9 mouse cellular contexts compared by ENCODE assay signal in genomic region chr2:29618926-29619483, GRCm38 (mm10). TPM values are rescaled to one million over a fixed set of nuclear protein-coding genes. Genes with fewer than 3 reads are reported as not detected.
A peak's percentile ranks its signal among the peaks of the same experiment; 100 is the strongest.
DNase-seq lines count a peak whose midpoint lies in the region; ATAC-seq and TF ChIP-seq lines count a peak whose summit lies in the region.
"Had no signal": no experiment of that assay in that cellular context is flagged by ENCODE, and none has a peak within 500 bp of the region (broad histone marks: within the 10 kb centered on the region; RNA-seq: fewer than 3 reads in every experiment).

No protein-coding gene starts in this region.

- no peaks in the 10 kb centered on the region for H3K27me3 ChIP-seq in intestine, embryonic 16.5 days (replicated peaks; ENCODE audit: control insufficient read depth, insufficient read depth, low read length)
- no peaks in the 10 kb centered on the region for H3K27me3 ChIP-seq in intestine, postnatal 0 days (replicated peaks; ENCODE audit: control insufficient read depth, insufficient read depth, low read length)
- H3K27me3 ChIP-seq in forebrain, embryonic 14.5 days (replicated peaks; ENCODE audit: control insufficient read depth, insufficient read depth, low read length) = no peaks in the 10 kb centered on the region
- H3K27me3 ChIP-seq in liver, embryonic 14.5 days (ENCODE audit: control insufficient read depth, insufficient read depth, low read length) = no peaks in the 10 kb centered on the region

- H3K27ac ChIP-seq in intestine, embryonic 16.5 days (ENCODE audit: low read length) = no peak overlapping the region
- H3K27ac ChIP-seq in intestine, postnatal 0 days (ENCODE audit: low read depth, low read length) = no peak overlapping the region
- H3K27ac ChIP-seq in forebrain, embryonic 14.5 days (ENCODE audit: low read depth, low read length) = no peak overlapping the region
- H3K27ac ChIP-seq in liver, embryonic 14.5 days = no peak overlapping the region
- H3K27ac ChIP-seq: macrophage had no signal

- no peak overlapping the region; the same call in 1 of the 2 replicates for H3K4me2 ChIP-seq in intestine, embryonic 16.5 days (ENCODE audit: low read depth, low read length)
- no peak overlapping the region for H3K4me2 ChIP-seq in intestine, postnatal 0 days (replicated peaks; ENCODE audit: low read depth)
- 0 out of 2 replicates have a peak overlapping the region, but pooled peaks have one; percentile 20 for H3K4me2 ChIP-seq in forebrain, embryonic 14.5 days (ENCODE audit: low read length)
- H3K4me2 ChIP-seq in liver, embryonic 14.5 days (ENCODE audit: low read depth) = peak overlapping the region; percentile 93

- H3K9me3 ChIP-seq in intestine, embryonic 16.5 days (ENCODE audit: control insufficient read depth, low read length) = no peaks in the 10 kb centered on the region
- H3K9me3 ChIP-seq in intestine, postnatal 0 days (ENCODE audit: control insufficient read depth) = no peaks in the 10 kb centered on the region
- H3K9me3 ChIP-seq in forebrain, embryonic 14.5 days (replicated peaks; ENCODE audit: control insufficient read depth, low read length) = no peaks in the 10 kb centered on the region
- no peaks in the 10 kb centered on the region for H3K9me3 ChIP-seq in liver, embryonic 14.5 days (ENCODE audit: control insufficient read depth, low read length)

- H3K4me1 ChIP-seq in intestine, embryonic 16.5 days (ENCODE audit: control insufficient read depth, insufficient read depth, low read length) = peaks cover 32% of the 10 kb centered on the region
- peaks cover 8% of the 10 kb centered on the region for H3K4me1 ChIP-seq in intestine, postnatal 0 days (replicated peaks; ENCODE audit: control insufficient read depth, insufficient read depth, low read length)
- H3K4me1 ChIP-seq in forebrain, embryonic 14.5 days (ENCODE audit: control insufficient read depth, insufficient read depth, low read length) = peaks cover 13% of the 10 kb centered on the region
- peaks cover 8 to 24% of the 10 kb centered on the region in 2 experiments for H3K4me1 ChIP-seq in liver, embryonic 14.5 days (replicated peaks; ENCODE audit: control insufficient read depth in 2 of 2, insufficient read depth in 2 of 2, low read length in 1 of 2)

- WGBS in intestine, embryonic 16.5 days = 70% methylated on average over 8 of the region's 8 CpGs
- 66% methylated on average over 8 of the region's 8 CpGs for WGBS in intestine, postnatal 0 days
- WGBS in forebrain, embryonic 14.5 days = 65% methylated on average over 8 of the region's 8 CpGs
- 51% methylated on average over 8 of the region's 8 CpGs for WGBS in liver, embryonic 14.5 days (ENCODE audit: insufficient replicate concordance)

- peak overlapping the region; percentile 93 for H3K4me3 ChIP-seq in intestine, embryonic 16.5 days (ENCODE audit: low read length)
- no peak overlapping the region for H3K4me3 ChIP-seq in intestine, postnatal 0 days (ENCODE audit: low read depth, low read length)
- no peak overlapping the region for H3K4me3 ChIP-seq in forebrain, embryonic 14.5 days (ENCODE audit: low read depth, low read length)
- peak overlapping the region; percentile 45 to 91; a peak in 3 of 4 replicates for H3K4me3 ChIP-seq in liver, embryonic 14.5 days (ENCODE audit: insufficient read depth in 1 of 2, low read depth in 2 of 2, low read length in 2 of 2)

- no peak for TF ChIP-seq CTCF in intestine, postnatal 0 days (IDR thresholded peaks at IDR 0.05; ENCODE audit: low read depth)
- TF ChIP-seq CTCF in liver, embryonic 14.5 days (IDR thresholded peaks at IDR 0.05; ENCODE audit: low read depth) = no peak

- H3K36me3 ChIP-seq in intestine, embryonic 16.5 days (ENCODE audit: control insufficient read depth, insufficient read depth, low read length) = no peaks in the 10 kb centered on the region
- no peaks in the 10 kb centered on the region for H3K36me3 ChIP-seq in intestine, postnatal 0 days (ENCODE audit: control insufficient read depth, insufficient read depth)
- H3K36me3 ChIP-seq in forebrain, embryonic 14.5 days (ENCODE audit: control insufficient read depth, insufficient read depth, low read length) = no peaks in the 10 kb centered on the region
- no peaks in the 10 kb centered on the region for H3K36me3 ChIP-seq in liver, embryonic 14.5 days (replicated peaks; ENCODE audit: control insufficient read depth, insufficient read depth, low read depth)

- no peak for TF ChIP-seq EP300 in liver, embryonic 14.5 days (IDR thresholded peaks at IDR 0.05; ENCODE audit: low read depth)

- no peak for ATAC-seq in intestine, embryonic 16.5 days
- no peak for ATAC-seq in intestine, postnatal 0 days
- ATAC-seq in forebrain, embryonic 14.5 days = peak; percentile 30
- ATAC-seq in liver, embryonic 14.5 days (ENCODE audit: insufficient read depth) = no peak

- H3K9ac ChIP-seq in intestine, embryonic 16.5 days (ENCODE audit: low read depth, low read length) = no peak overlapping the region
- H3K9ac ChIP-seq in intestine, postnatal 0 days (ENCODE audit: low read depth, low read length) = no peak overlapping the region
- no peak overlapping the region for H3K9ac ChIP-seq in forebrain, embryonic 14.5 days (ENCODE audit: low read length)
- H3K9ac ChIP-seq in liver, embryonic 14.5 days (replicated peaks) = no peak overlapping the region

- peak; percentile 62 for DNase-seq in Muller cell, postnatal 12 days (ENCODE audit: inconsistent ontology term)
- no peak for DNase-seq in forebrain, embryonic 14.5 days (ENCODE audit: low spot score)
- no peak for DNase-seq in liver, embryonic 14.5 days (ENCODE audit: low read depth in 3 of 3, low spot score in 3 of 3)
- DNase-seq in urinary bladder, adult 2 months (ENCODE audit: low spot score) = no peak
- no peak for DNase-seq in cerebellum, adult 11 months
- DNase-seq in adrenal gland, adult (ENCODE audit: inconsistent age in 2 of 2, low spot score in 1 of 2) = no peak

RNA-seq across cellular contexts. Expression of gene Rapgef1, which starts 0.5 kb away (rescaled TPM):
- polyA plus RNA-seq in intestine, embryonic 16.5 days (2015; fragmentation: Nextera tagmentation; extraction: Ambion mirVana) = 7.9 and 8.1 TPM in 2 replicates
- 6.1 and 6.3 TPM in 2 replicates for polyA plus RNA-seq in intestine, postnatal 0 days (2015; fragmentation: Nextera tagmentation; extraction: Ambion mirVana)
- polyA plus RNA-seq in forebrain, embryonic 14.5 days (2014; fragmentation: Nextera tagmentation; extraction: Ambion mirVana) = 17.3 and 19.9 TPM in 2 replicates
- 10.1 and 11.1 TPM in 2 replicates for polyA plus RNA-seq in liver, embryonic 14.5 days (2012; rRNA removed)
- 3.9 and 5.5 TPM in 2 replicates for polyA plus RNA-seq in liver, embryonic 14.5 days (2014; fragmentation: Nextera tagmentation; extraction: Ambion mirVana)
- 29.0 and 34.9 TPM in 2 replicates for polyA plus RNA-seq in urinary bladder, adult 2 months (2012; rRNA removed)

Comparison
In these comparisons a context has a peak if more than half of its experiments do, and no peak if none do; other contexts are left out.
1. H3K4me3 ChIP-seq: peak in intestine, embryonic 16.5 days (single experiment) and liver, embryonic 14.5 days (2 of 2); none in intestine, postnatal 0 days (single experiment) and forebrain, embryonic 14.5 days (single experiment).
2. H3K4me2 ChIP-seq: peak in forebrain, embryonic 14.5 days (single experiment) and liver, embryonic 14.5 days (single experiment); none in intestine, embryonic 16.5 days (single experiment) and intestine, postnatal 0 days (single experiment).